Mouse (Mus musculus) kidney, postnatal 0 days (tissue): ENCODE measurements around the gene Olfr1283. TPM values are rescaled to one million over a fixed set of nuclear protein-coding genes. Genes with fewer than 3 reads are reported as not detected.
"Not testable (repeated sequence)": the region's sequence is repeated elsewhere in the genome, so short reads cannot be mapped to it uniquely, and the experiment has no call there.

Experiments used
- ATAC-seq: fragments of 200-750 bp; cut with Nextera tagmentation; replicated peaks from 2 replicates; pipeline ENCODE4 v1.8.0; 2017; ENCODE audit warnings: low read depth, moderate number of reproducible peaks, moderate TSS enrichment, moderate library complexity; ENCODE audit not compliant: low FRiP score
- DNase-seq: peaks from one replicate; pipeline ENCODE4 v3.0.0-alpha.2; 2016; ENCODE audit warnings: low spot score
- H3K27ac ChIP-seq: fragments of 300-500 bp; sonication (generic); 2 replicates; pipeline ENCODE4 v1.5.1; 2014; ENCODE audit warnings: mild to moderate bottlenecking
- H3K27me3 ChIP-seq: fragments of 300-500 bp; sonication (generic); 2 replicates; pipeline ENCODE4 v1.6.1; 2014; ENCODE audit warnings: low read length, mixed read lengths; ENCODE audit not compliant: insufficient read depth
- H3K36me3 ChIP-seq: fragments of 300-500 bp; sonication (generic); 2 replicates; pipeline ENCODE4 v1.6.1; 2014; ENCODE audit warnings: low read length, mixed read lengths; ENCODE audit not compliant: insufficient read depth
- H3K4me1 ChIP-seq: fragments of 300-500 bp; sonication (generic); replicated peaks from 2 replicates; pipeline ENCODE4 v1.6.1; 2014; ENCODE audit warnings: antibody characterized with exemption, low read length, mixed read lengths; ENCODE audit not compliant: insufficient read depth
- H3K4me2 ChIP-seq: fragments of 300-500 bp; sonication (generic); 2 replicates; pipeline ENCODE4 v1.6.1; 2014; ENCODE audit warnings: mild to moderate bottlenecking, low read length, moderate library complexity, mixed read lengths
- H3K4me3 ChIP-seq: fragments of 300-500 bp; sonication (generic); replicated peaks from 2 replicates; pipeline ENCODE4 v1.5.1; 2014; ENCODE audit warnings: low read depth, low read length
- H3K9ac ChIP-seq: fragments of 300-500 bp; sonication (generic); 2 replicates; pipeline ENCODE4 v1.6.1; 2014; ENCODE audit warnings: low read depth, low read length
- H3K9me3 ChIP-seq: fragments of 300-500 bp; sonication (generic); replicated peaks from 2 replicates; pipeline ENCODE4 v1.6.1; 2016; ENCODE audit warnings: low read length, inconsistent platforms, mixed read lengths
- CTCF ChIP-seq: IDR thresholded peaks from 2 replicates; pipeline ENCODE4 v1.5.1; 2016; ENCODE audit warnings: antibody characterized with exemption, low read depth, mild to moderate bottlenecking, moderate library complexity
- WGBS: fragments of 180-500 bp; shearing (Covaris S2); extraction: QIAGEN DNeasy Blood & Tissue Kit; methylation state at CpG from one replicate; pipeline ENCODE4 v1.1.7; 2014; 5-methylcytosine and 5-hydroxymethylcytosine counted together
- polyA plus RNA-seq: library from polyadenylated mRNA; unstranded; fragments of >200 nt; fragmentation: Nextera tagmentation; extraction: Ambion mirVana; gene quantifications from 2 replicates; pipeline ENCODE4 v1.2.1, GENCODE M21; 2015

Olfr1283 gene
- not detected in 2 replicates for polyA plus RNA-seq

GRCm38 (mm10) chr2:111366490-111366889 lies at the start of gene Olfr1283:
Olfr1283 (plus strand) TSS chr2:111366790.
- no peak within 1 kb of the TSS for H3K27ac ChIP-seq
- no peak within 1 kb of the TSS for H3K4me2 ChIP-seq
- ATAC-seq (no peak), DNase-seq (no peak)
- 73% methylated on average over 2 of the region's 2 CpGs for WGBS
- no peaks in the 10 kb centered on the region for H3K9me3 ChIP-seq
- no peak within 1 kb of the TSS for H3K9ac ChIP-seq
- no peaks in the 10 kb centered on the region for H3K4me1 ChIP-seq
- H3K4me3 ChIP-seq: no peak within 1 kb of the TSS
- H3K36me3 ChIP-seq: no peaks in the 10 kb centered on the region
- H3K27me3 ChIP-seq: no peaks in the 10 kb centered on the region
- no peak for TF ChIP-seq CTCF

DNA sequence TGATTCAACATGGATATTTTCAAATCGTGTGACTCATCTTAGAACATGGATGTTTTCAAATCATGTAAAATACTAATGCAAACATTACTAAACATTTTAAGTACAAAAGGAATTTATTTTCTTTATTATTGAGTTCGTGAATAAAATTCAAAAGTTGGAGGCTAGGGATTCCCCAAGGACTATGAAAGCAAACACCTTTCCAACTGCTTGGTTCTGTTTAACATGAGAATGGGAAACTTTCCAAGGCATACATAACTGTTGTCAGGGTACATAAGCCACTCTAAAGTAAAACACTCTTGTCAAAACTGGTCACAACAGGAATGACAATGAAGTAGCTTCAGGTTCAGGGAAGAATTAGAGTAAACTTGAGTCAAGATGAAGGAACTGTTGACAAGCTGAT lies 40.4 kb upstream of the Olfr1283 start, which contains the start of gene Olfr1281:
Gene Olfr1281 (plus strand): TSS at position 301 of the 400 bp plus-strand sequence.
- ATAC-seq: no peak
- no peak within 1 kb of the TSS for H3K4me3 ChIP-seq
- no peak within 1 kb of the TSS for H3K27ac ChIP-seq
- 75% methylated on average over 2 of the region's 2 CpGs for WGBS
- no peak within 1 kb of the TSS for H3K9ac ChIP-seq
- no peaks in the 10 kb centered on the region for H3K9me3 ChIP-seq
- no peaks in the 10 kb centered on the region for H3K36me3 ChIP-seq
- no peak within 1 kb of the TSS for H3K4me2 ChIP-seq
- no peaks in the 10 kb centered on the region for H3K27me3 ChIP-seq
- no peak for DNase-seq
- no peaks in the 10 kb centered on the region for H3K4me1 ChIP-seq
- no peak for TF ChIP-seq CTCF

DNA sequence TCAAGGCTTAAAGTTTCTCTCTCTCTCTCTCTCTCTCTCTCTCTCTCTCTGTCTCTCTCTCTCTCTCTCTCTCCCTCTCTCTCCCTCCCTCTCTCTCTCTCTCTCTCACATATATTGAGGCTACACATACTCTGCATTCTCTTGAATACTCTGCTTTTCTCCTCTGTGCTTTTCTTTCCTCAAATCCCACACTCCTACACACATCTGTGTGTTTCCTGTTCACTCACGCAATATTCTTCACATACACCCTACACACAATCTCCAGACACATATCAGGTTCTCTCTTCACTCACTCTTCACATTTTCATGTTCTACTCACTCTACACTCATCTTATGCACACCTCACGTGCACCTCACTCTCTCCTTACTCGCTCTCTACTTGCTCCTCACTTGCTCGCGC lies 32.9 kb upstream of the Olfr1283 start:
- not testable (repeated sequence) for H3K36me3 ChIP-seq, DNase-seq, H3K9me3 ChIP-seq, H3K4me2 ChIP-seq, H3K9ac ChIP-seq, ATAC-seq, H3K27ac ChIP-seq, H3K4me3 ChIP-seq, H3K4me1 ChIP-seq, H3K27me3 ChIP-seq
- 88% methylated on average over 5 of the region's 5 CpGs for WGBS

DNA sequence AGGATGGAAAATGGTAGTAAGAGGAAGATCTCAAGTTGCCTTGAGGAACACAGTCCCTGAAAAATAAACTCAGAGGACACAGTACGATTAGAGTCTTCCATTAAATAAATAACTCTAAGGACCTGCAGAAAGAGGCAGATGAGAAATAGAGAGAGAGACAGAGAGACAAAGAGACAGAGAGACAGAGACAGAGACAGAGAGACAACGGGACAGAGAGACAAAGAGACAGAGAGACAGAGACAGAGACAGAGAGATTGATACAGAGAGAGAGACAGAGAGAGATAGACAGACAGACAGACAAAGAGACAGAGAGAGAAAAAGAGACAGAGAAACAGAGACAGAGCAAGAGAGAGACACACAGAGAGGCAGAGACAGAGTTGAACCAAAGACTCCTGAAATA lies 30.6 kb upstream of the Olfr1283 start, which contains the start of gene Olfr1282:
Gene Olfr1282 (minus strand): TSS at position 101 of the 400 bp plus-strand sequence.
- H3K4me2 ChIP-seq: no peak within 1 kb of the TSS
- H3K27me3 ChIP-seq: no peaks in the 10 kb centered on the region
- 74% methylated on average over 2 of the region's 2 CpGs for WGBS
- H3K36me3 ChIP-seq: no peaks in the 10 kb centered on the region
- no peak within 1 kb of the TSS for H3K9ac ChIP-seq
- no peak for ATAC-seq
- H3K27ac ChIP-seq: no peak within 1 kb of the TSS
- H3K4me3 ChIP-seq: no peak within 1 kb of the TSS
- H3K4me1 ChIP-seq: no peaks in the 10 kb centered on the region
- DNase-seq: no peak
- no peaks in the 10 kb centered on the region for H3K9me3 ChIP-seq
- TF ChIP-seq CTCF: no peak

DNA sequence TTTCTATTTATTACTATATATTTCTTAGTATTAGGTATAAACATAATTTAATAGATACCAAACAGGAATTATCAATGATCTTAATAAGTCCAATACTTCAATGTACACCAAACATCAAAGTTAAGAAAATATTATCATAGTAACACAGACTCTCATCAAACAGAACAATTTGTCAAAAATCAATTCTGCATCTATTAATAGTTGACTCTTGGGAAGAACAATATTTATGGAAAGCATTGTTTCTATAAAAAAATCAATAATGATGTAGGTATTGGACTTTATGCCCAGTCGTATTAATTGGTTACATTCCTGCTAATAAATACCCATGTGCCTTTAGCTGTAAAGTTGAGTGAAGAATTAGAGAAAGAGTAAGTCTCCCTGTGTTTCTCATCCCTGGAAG lies 8.6 kb downstream of the Olfr1283 start, which contains the start of gene Olfr1284:
Gene Olfr1284 (plus strand): TSS at position 301 of the 400 bp plus-strand sequence.
- H3K4me2 ChIP-seq: no peak within 1 kb of the TSS
- no peak for TF ChIP-seq CTCF
- no peaks in the 10 kb centered on the region for H3K4me1 ChIP-seq
- H3K27ac ChIP-seq: no peak within 1 kb of the TSS
- WGBS: 92% methylated on average over 1 of the region's 1 CpGs
- H3K36me3 ChIP-seq: no peaks in the 10 kb centered on the region
- H3K9me3 ChIP-seq: no peaks in the 10 kb centered on the region
- H3K4me3 ChIP-seq: no peak within 1 kb of the TSS
- H3K9ac ChIP-seq: no peak within 1 kb of the TSS
- no peaks in the 10 kb centered on the region for H3K27me3 ChIP-seq
- no peak for DNase-seq
- ATAC-seq: no peak

Other genes starting within 250 kb of the Olfr1283 start
- not detected in 2 replicates for gene Gm15130, start 213.9 kb upstream of the Olfr1283 start, polyA plus RNA-seq
- not detected in 2 replicates for gene 4930430A15Rik, start 137.2 kb upstream of the Olfr1283 start, polyA plus RNA-seq
- not detected in 2 replicates for gene Olfr1275, start 131.5 kb upstream of the Olfr1283 start, polyA plus RNA-seq
- not detected in 2 replicates for gene Olfr1276, start 112.3 kb upstream of the Olfr1283 start, polyA plus RNA-seq
- not detected in 2 replicates for gene Olfr1277, start 92.7 kb upstream of the Olfr1283 start, polyA plus RNA-seq
- gene Olfr1278, start 76.7 kb upstream of the Olfr1283 start, polyA plus RNA-seq: not detected in 2 replicates
- not detected in 2 replicates for gene Olfr1279, start 66.2 kb upstream of the Olfr1283 start, polyA plus RNA-seq
- not detected in 2 replicates for gene Olfr1280, start 52.8 kb upstream of the Olfr1283 start, polyA plus RNA-seq
- not detected in 2 replicates for gene Olfr1281, start 40.3 kb upstream of the Olfr1283 start, polyA plus RNA-seq
- gene Olfr1282, start 30.7 kb upstream of the Olfr1283 start, polyA plus RNA-seq: not detected in 2 replicates
- gene Olfr1284, start 8.7 kb downstream of the Olfr1283 start, polyA plus RNA-seq: not detected in 2 replicates
- gene Olfr1286, start 56.3 kb downstream of the Olfr1283 start, polyA plus RNA-seq: not detected in 2 replicates
- gene Olfr1287, start 82.4 kb downstream of the Olfr1283 start, polyA plus RNA-seq: not detected in 2 replicates
- not detected in 2 replicates for gene Olfr1288, start 107.3 kb downstream of the Olfr1283 start, polyA plus RNA-seq
- gene Olfr1289, start 114.0 kb downstream of the Olfr1283 start, polyA plus RNA-seq: not detected in 2 replicates
- not detected in 2 replicates for gene Olfr1290, start 127.0 kb downstream of the Olfr1283 start, polyA plus RNA-seq
- not detected in 2 replicates for gene Olfr1291-ps1, start 130.4 kb downstream of the Olfr1283 start, polyA plus RNA-seq
- gene Olfr1293-ps, start 158.4 kb downstream of the Olfr1283 start, polyA plus RNA-seq: not detected in 2 replicates
- not detected in 2 replicates for gene Olfr1294, start 173.5 kb downstream of the Olfr1283 start, polyA plus RNA-seq
- not detected in 2 replicates for gene Olfr1295, start 202.9 kb downstream of the Olfr1283 start, polyA plus RNA-seq